Mouse (Mus musculus) megakaryocyte-erythroid progenitor cell, adult 5-6 weeks (primary cell): ENCODE data around the gene Vwa1. TPM values are rescaled to one million over a fixed set of nuclear protein-coding genes. Genes with fewer than 3 reads are reported as not detected.

Source experiments
- total RNA-seq, 2 experiments: library from RNA; stranded (forward) in 1 of 2; stranded (reverse) in 1 of 2; fragments of 200-1000, 215-1000 nt in 1 of 2; fragments of >200 nt in 1 of 2; fragmentation: Nextera tagmentation in 1 of 2; gene quantifications; 2 replicates each; pipeline ENCODE4 v1.2.3; 2014 to 2017

The Vwa1 gene
- total RNA-seq, 2 experiments from 2014 or later = 0.19 TPM; not detected in 1

Other genes starting within 250 kb of the Vwa1 start
- 76.3 and 86.5 TPM in 2 replicates for gene Nadk, start 212.3 kb downstream of the Vwa1 start, total RNA-seq (2014; fragmentation: Nextera tagmentation)
- gene Nadk, start 212.3 kb downstream of the Vwa1 start, total RNA-seq (2017) = 49.9 and 65.2 TPM in 2 replicates
- 45.1 and 60.2 TPM in 2 replicates for gene Slc35e2, start 173.3 kb downstream of the Vwa1 start, total RNA-seq (2014; fragmentation: Nextera tagmentation)
- gene Slc35e2, start 173.3 kb downstream of the Vwa1 start, total RNA-seq (2017) = 30.4 and 31.1 TPM in 2 replicates
- gene Cdk11b, start 149.8 kb downstream of the Vwa1 start, total RNA-seq (2014; fragmentation: Nextera tagmentation) = 60.7 and 74.1 TPM in 2 replicates
- gene Cdk11b, start 149.8 kb downstream of the Vwa1 start, total RNA-seq (2017) = 44.7 and 67.9 TPM in 2 replicates
- not detected in 2 replicates for gene Gm10563, start 129.3 kb downstream of the Vwa1 start, total RNA-seq (2014; fragmentation: Nextera tagmentation)
- not detected in 2 replicates for gene Gm10563, start 129.3 kb downstream of the Vwa1 start, total RNA-seq (2017)
- gene Mmp23, start 121.3 kb downstream of the Vwa1 start, total RNA-seq (2014; fragmentation: Nextera tagmentation) = not detected in 2 replicates
- not detected in 2 replicates for gene Mmp23, start 121.3 kb downstream of the Vwa1 start, total RNA-seq (2017)
- 12.9 and 17.9 TPM in 2 replicates for gene Mib2, start 105.5 kb downstream of the Vwa1 start, total RNA-seq (2014; fragmentation: Nextera tagmentation)
- gene Mib2, start 105.5 kb downstream of the Vwa1 start, total RNA-seq (2017) = 11.9 and 13.3 TPM in 2 replicates
- gene Fndc10, start 80.4 kb downstream of the Vwa1 start, total RNA-seq (2014; fragmentation: Nextera tagmentation) = 1.1 and 2.8 TPM in 2 replicates
- gene Fndc10, start 80.4 kb downstream of the Vwa1 start, total RNA-seq (2017) = 0.33 and 0.88 TPM in 2 replicates
- 83.5 and 90.2 TPM in 2 replicates for gene Ssu72, start 69.9 kb downstream of the Vwa1 start, total RNA-seq (2014; fragmentation: Nextera tagmentation)
- gene Ssu72, start 69.9 kb downstream of the Vwa1 start, total RNA-seq (2017) = 75.3 and 94.1 TPM in 2 replicates
- gene Tmem240, start 39.9 kb downstream of the Vwa1 start, total RNA-seq (2014; fragmentation: Nextera tagmentation) = 0.17 and 0.20 TPM in 2 replicates
- gene Tmem240, start 39.9 kb downstream of the Vwa1 start, total RNA-seq (2017) = under 0.01 and 0.65 TPM in 2 replicates
- gene Atad3a, start 13.6 kb downstream of the Vwa1 start, total RNA-seq (2014; fragmentation: Nextera tagmentation) = 123 and 206 TPM in 2 replicates
- 95.3 and 123 TPM in 2 replicates for gene Atad3a, start 13.6 kb downstream of the Vwa1 start, total RNA-seq (2017)
- not detected in 2 replicates for gene Tmem88b, start 11.2 kb upstream of the Vwa1 start, total RNA-seq (2014; fragmentation: Nextera tagmentation)
- gene Tmem88b, start 11.2 kb upstream of the Vwa1 start, total RNA-seq (2017) = 0.09 TPM in 1 of 2 replicates, not detected in the other
- not detected in 2 replicates for gene Ankrd65, start 15.7 kb upstream of the Vwa1 start, total RNA-seq (2014; fragmentation: Nextera tagmentation)
- not detected in 2 replicates for gene Ankrd65, start 15.7 kb upstream of the Vwa1 start, total RNA-seq (2017)
- gene Mrpl20, start 28.2 kb upstream of the Vwa1 start, total RNA-seq (2014; fragmentation: Nextera tagmentation) = 189 and 239 TPM in 2 replicates
- gene Mrpl20, start 28.2 kb upstream of the Vwa1 start, total RNA-seq (2017) = 78.5 and 90.1 TPM in 2 replicates
- 108 and 141 TPM in 2 replicates for gene Ccnl2, start 37.8 kb upstream of the Vwa1 start, total RNA-seq (2014; fragmentation: Nextera tagmentation)
- gene Ccnl2, start 37.8 kb upstream of the Vwa1 start, total RNA-seq (2017) = 86.9 and 94.2 TPM in 2 replicates
- 108 and 182 TPM in 2 replicates for gene Aurkaip1, start 56.6 kb upstream of the Vwa1 start, total RNA-seq (2014; fragmentation: Nextera tagmentation)
- 127 and 137 TPM in 2 replicates for gene Aurkaip1, start 56.6 kb upstream of the Vwa1 start, total RNA-seq (2017)
- gene Mxra8, start 65.0 kb upstream of the Vwa1 start, total RNA-seq (2014; fragmentation: Nextera tagmentation) = not detected in 2 replicates
- gene Mxra8, start 65.0 kb upstream of the Vwa1 start, total RNA-seq (2017) = not detected in 2 replicates
- 24.2 and 49.5 TPM in 2 replicates for gene Dvl1, start 72.7 kb upstream of the Vwa1 start, total RNA-seq (2014; fragmentation: Nextera tagmentation)
- 11.1 and 16.2 TPM in 2 replicates for gene Dvl1, start 72.7 kb upstream of the Vwa1 start, total RNA-seq (2017)
- gene Tas1r3, start 88.7 kb upstream of the Vwa1 start, total RNA-seq (2014; fragmentation: Nextera tagmentation) = 1.2 TPM in 1 of 2 replicates, not detected in the other
- gene Tas1r3, start 88.7 kb upstream of the Vwa1 start, total RNA-seq (2017) = 0.19 TPM in 1 of 2 replicates, not detected in the other
- 8.2 and 13.3 TPM in 2 replicates for gene Cptp, start 94.7 kb upstream of the Vwa1 start, total RNA-seq (2014; fragmentation: Nextera tagmentation)
- 6.4 and 8.2 TPM in 2 replicates for gene Cptp, start 94.7 kb upstream of the Vwa1 start, total RNA-seq (2017)
- 49.7 and 65.3 TPM in 2 replicates for gene Ints11, start 94.8 kb upstream of the Vwa1 start, total RNA-seq (2014; fragmentation: Nextera tagmentation)
- gene Ints11, start 94.8 kb upstream of the Vwa1 start, total RNA-seq (2017) = 31.3 and 34.2 TPM in 2 replicates
- gene Pusl1, start 117.1 kb upstream of the Vwa1 start, total RNA-seq (2014; fragmentation: Nextera tagmentation) = 24.6 and 44.0 TPM in 2 replicates
- gene Pusl1, start 117.1 kb upstream of the Vwa1 start, total RNA-seq (2017) = 32.7 and 40.2 TPM in 2 replicates
- gene Acap3, start 117.1 kb upstream of the Vwa1 start, total RNA-seq (2014; fragmentation: Nextera tagmentation) = 25.4 and 27.8 TPM in 2 replicates
- gene Acap3, start 117.1 kb upstream of the Vwa1 start, total RNA-seq (2017) = 9.0 and 23.4 TPM in 2 replicates
- 76.0 and 111 TPM in 2 replicates for gene Ube2j2, start 169.1 kb upstream of the Vwa1 start, total RNA-seq (2014; fragmentation: Nextera tagmentation)
- 133 and 145 TPM in 2 replicates for gene Ube2j2, start 169.1 kb upstream of the Vwa1 start, total RNA-seq (2017)
- gene C1qtnf12, start 187.6 kb upstream of the Vwa1 start, total RNA-seq (2014; fragmentation: Nextera tagmentation) = 923 and 965 TPM in 2 replicates
- gene C1qtnf12, start 187.6 kb upstream of the Vwa1 start, total RNA-seq (2017) = 161 and 357 TPM in 2 replicates
- gene B3galt6, start 218.0 kb upstream of the Vwa1 start, total RNA-seq (2014; fragmentation: Nextera tagmentation) = 7.6 and 9.4 TPM in 2 replicates
- gene B3galt6, start 218.0 kb upstream of the Vwa1 start, total RNA-seq (2017) = 11.0 and 11.7 TPM in 2 replicates
- 48.2 and 74.4 TPM in 2 replicates for gene Sdf4, start 218.2 kb upstream of the Vwa1 start, total RNA-seq (2014; fragmentation: Nextera tagmentation)
- gene Sdf4, start 218.2 kb upstream of the Vwa1 start, total RNA-seq (2017) = 137 and 143 TPM in 2 replicates
- 2.5 and 6.9 TPM in 2 replicates for gene Tnfrsf4, start 239.1 kb upstream of the Vwa1 start, total RNA-seq (2014; fragmentation: Nextera tagmentation)
- 1.8 and 5.6 TPM in 2 replicates for gene Tnfrsf4, start 239.1 kb upstream of the Vwa1 start, total RNA-seq (2017)